Mouse (Mus musculus) MEL (cell line): Measurements from ENCODE around the gene Olfr554.

Experiments used
- CTCF ChIP-seq, 3 experiments: IDR thresholded peaks in 2 of 3; conservative IDR thresholded peaks in 1 of 3; 2 replicates each; pipeline ENCODE4 v1.5.1; 2011 to 2012; ENCODE audit warnings: low read length in 3 of 3, low read depth in 2 of 3, mild to moderate bottlenecking in 2 of 3, improper control_type of control experiment in 1 of 3, inconsistent platforms in 1 of 3, mixed read lengths in 1 of 3, moderate library complexity in 1 of 3; ENCODE audit not compliant: control insufficient read depth in 1 of 3, insufficient read depth in 1 of 3, poor library complexity in 1 of 3, severe bottlenecking in 1 of 3
- MAX ChIP-seq: IDR thresholded peaks from 2 replicates; pipeline ENCODE4 v1.6.1; 2011; ENCODE audit warnings: low read length, improper control_type of control experiment
- POLR2A ChIP-seq, 2 experiments: IDR thresholded peaks; 2 replicates each; pipeline ENCODE4 v1.6.1; 2011 to 2012; ENCODE audit warnings: low read length in 2 of 2, mild to moderate bottlenecking in 2 of 2, control low read depth in 1 of 2, improper control_type of control experiment in 1 of 2, low read depth in 1 of 2, moderate library complexity in 1 of 2; ENCODE audit not compliant: control insufficient read depth in 1 of 2, insufficient read depth in 1 of 2, poor library complexity in 1 of 2
- SIN3A ChIP-seq: IDR thresholded peaks from 2 replicates; pipeline ENCODE4 v1.6.1; 2012; ENCODE audit warnings: low read length, improper control_type of control experiment, inconsistent platforms
- TBP ChIP-seq: IDR thresholded peaks from 2 replicates; pipeline ENCODE4 v1.8.0; 2011; ENCODE audit warnings: low read depth, low read length, improper control_type of control experiment
- TCF12 ChIP-seq: IDR thresholded peaks from 2 replicates; pipeline ENCODE4 v1.6.1; 2014; ENCODE audit warnings: low read depth, mild to moderate bottlenecking, inconsistent platforms, low read length, improper control_type of control experiment, moderate library complexity
- ZNF384 ChIP-seq: IDR thresholded peaks from 2 replicates; pipeline ENCODE4 v1.6.1; 2012; ENCODE audit warnings: low read depth, mild to moderate bottlenecking, inconsistent platforms, low read length, improper control_type of control experiment

DNA sequence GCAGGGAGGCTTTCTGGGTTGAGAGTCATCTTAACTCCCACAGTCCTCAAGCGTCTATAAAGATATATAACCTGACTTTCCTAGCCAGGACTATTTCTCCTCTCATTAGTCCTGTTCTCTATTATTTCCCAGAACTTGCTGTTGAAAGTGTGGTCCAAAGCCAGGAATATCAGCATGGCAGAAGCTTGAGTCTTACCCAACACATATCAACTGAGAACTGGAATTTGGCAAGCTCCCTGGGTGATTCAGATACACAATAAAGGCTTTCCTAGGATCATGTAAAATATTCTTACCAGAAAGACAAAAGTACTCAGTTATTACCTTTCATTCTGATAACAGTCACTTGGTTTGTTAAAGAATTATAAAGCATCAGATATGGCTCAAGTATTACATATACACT lies 43.7 kb downstream of the Olfr554 start:
- TF ChIP-seq SIN3A (no peak), POLR2A (IDR thresholded peaks at IDR 0.05; ENCODE audit: control insufficient read depth in 1 of 2, insufficient read depth in 1 of 2, low read depth in 1 of 2, low read length in 2 of 2, poor library complexity in 1 of 2) (no peak), CTCF (IDR thresholded peaks at IDR 0.05 in 2 of 3, conservative IDR thresholded peaks at IDR 0.05 in 1 of 3; ENCODE audit: control insufficient read depth in 1 of 3, insufficient read depth in 1 of 3, low read depth in 2 of 3, low read length in 3 of 3, poor library complexity in 1 of 3, severe bottlenecking in 1 of 3) (no peak), TBP (no peak), MAX (no peak), ZNF384 (no peak), TCF12 (no peak)
